21 mouse cellular contexts compared by ENCODE assay signal in the genomic region with DNA sequence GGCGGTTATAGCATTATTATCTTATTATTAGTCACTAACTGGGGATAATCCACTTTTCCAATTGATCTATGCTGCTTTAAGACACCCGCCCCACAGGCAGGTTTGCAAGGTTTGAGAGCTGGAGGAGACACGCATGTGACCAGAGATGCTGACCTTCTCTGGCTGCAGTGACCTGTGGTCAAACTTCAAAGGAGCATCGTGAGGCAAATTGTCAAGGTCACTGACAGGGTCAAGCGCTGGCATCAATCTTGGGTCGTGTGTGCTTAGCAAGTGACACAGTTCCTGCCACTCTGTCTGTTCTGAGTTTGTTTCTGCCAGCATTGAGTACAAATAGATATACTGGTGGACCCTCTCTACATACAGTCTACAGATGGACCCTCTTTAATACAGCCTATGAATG. TPM values are rescaled to one million over a fixed set of nuclear protein-coding genes. Genes with fewer than 3 reads are reported as not detected.
"Had no signal": no experiment of that assay in that cellular context is flagged by ENCODE, and none has a peak within 500 bp of the region (broad histone marks: within the 10 kb centered on the region; RNA-seq: fewer than 3 reads in every experiment).

No protein-coding gene starts in this region.

- H3K36me3 ChIP-seq: limb, embryonic 10.5 days; limb, embryonic 13.5 days; liver, embryonic 12.5 days; liver, embryonic 15.5 days; lung, embryonic 15.5 days; midbrain, embryonic 15.5 days; neural tube, embryonic 13.5 days had no signal

- H3K9me3 ChIP-seq: limb, embryonic 10.5 days; limb, embryonic 13.5 days; liver, embryonic 12.5 days; liver, embryonic 15.5 days; lung, embryonic 15.5 days; megakaryocyte, embryonic 14.5 days; midbrain, embryonic 15.5 days; neural tube, embryonic 13.5 days had no signal

- H3K27me3 ChIP-seq: liver, embryonic 15.5 days; lung, embryonic 15.5 days; midbrain, embryonic 15.5 days had no signal

- ATAC-seq: liver, embryonic 12.5 days; midbrain, embryonic 15.5 days had no signal

- H3K4me3 ChIP-seq: limb, embryonic 10.5 days; limb, embryonic 13.5 days; liver, embryonic 12.5 days; liver, embryonic 15.5 days; lung, embryonic 15.5 days; megakaryocyte, embryonic 14.5 days; midbrain, embryonic 15.5 days; neural tube, embryonic 13.5 days had no signal

- DNase-seq: kidney, adult 9 months; kidney, postnatal 14 days; kidney, postnatal 4 days; liver; lung, adult 18-20 months; lung, postnatal 10 days; lung, postnatal 36 days; thymus, adult 18-20 months; thymus, postnatal 36 days had no signal

- H3K4me1 ChIP-seq: limb, embryonic 10.5 days; limb, embryonic 13.5 days; liver, embryonic 12.5 days; liver, embryonic 15.5 days; lung, embryonic 15.5 days; megakaryocyte, embryonic 14.5 days had no signal

- H3K4me2 ChIP-seq: limb, embryonic 13.5 days; liver, embryonic 12.5 days; liver, embryonic 15.5 days; lung, embryonic 15.5 days; midbrain, embryonic 11.5 days; midbrain, embryonic 15.5 days; neural tube, embryonic 13.5 days had no signal

- H3K9ac ChIP-seq: limb, embryonic 13.5 days; liver, embryonic 12.5 days; liver, embryonic 15.5 days; lung, embryonic 15.5 days; midbrain, embryonic 15.5 days; neural tube, embryonic 13.5 days had no signal

- H3K27ac ChIP-seq: limb, embryonic 10.5 days; limb, embryonic 13.5 days; liver, embryonic 12.5 days; liver, embryonic 15.5 days; lung, embryonic 15.5 days; midbrain, embryonic 15.5 days; neural tube, embryonic 13.5 days had no signal

RNA-seq across cellular contexts. Expression of a gene that starts 14.8 kb away (rescaled TPM):
- polyA plus RNA-seq: kidney, embryonic 16.5 days; limb, embryonic 10.5 days; limb, embryonic 13.5 days; liver, embryonic 12.5 days; liver, embryonic 15.5 days; lung, embryonic 15.5 days; spleen, adult 2 months; urinary bladder, adult 2 months had no signal
